Mouse (Mus musculus) liver, adult 2 months (tissue): ENCODE results near the gene Hopx. TPM values are rescaled to one million over a fixed set of nuclear protein-coding genes. Genes with fewer than 3 reads are reported as not detected.

Experiments
- DNase-seq: peaks from one replicate; pipeline ENCODE4 v3.0.0-alpha.2; 2011; ENCODE audit warnings: low read depth, low spot score; ENCODE audit errors: extremely low read depth
- H3K27ac ChIP-seq: fragments of 200-500 bp; replicated peaks from 2 replicates; pipeline ENCODE4 v1.5.1; 2012; ENCODE audit warnings: low read depth, mild to moderate bottlenecking, control low read depth, inconsistent platforms, low read length; ENCODE audit not compliant: insufficient read depth
- H3K27me3 ChIP-seq: fragments of 200-500 bp; 2 replicates; pipeline ENCODE4 v1.6.1; 2012; ENCODE audit warnings: mild to moderate bottlenecking, moderate library complexity, low read length, inconsistent platforms; ENCODE audit not compliant: control insufficient read depth, insufficient read depth
- H3K36me3 ChIP-seq: fragments of 200-500 bp; 2 replicates; pipeline ENCODE4 v1.6.1; 2012; ENCODE audit warnings: low read length, inconsistent platforms; ENCODE audit not compliant: control insufficient read depth, insufficient read depth
- H3K4me1 ChIP-seq: fragments of 200-500 bp; 2 replicates; pipeline ENCODE4 v1.6.1; 2011; ENCODE audit warnings: low read length; ENCODE audit not compliant: control insufficient read depth, insufficient read depth
- H3K4me3 ChIP-seq: fragments of 200-500 bp; 2 replicates; pipeline ENCODE4 v1.5.1; 2011; ENCODE audit warnings: low read depth, mild to moderate bottlenecking, control low read depth, low read length, moderate library complexity; ENCODE audit not compliant: insufficient read depth
- H3K79me2 ChIP-seq: fragments of 200-500 bp; 2 replicates; pipeline ENCODE4 v1.6.1; 2012; ENCODE audit warnings: inconsistent platforms, mild to moderate bottlenecking, low read length, moderate library complexity; ENCODE audit not compliant: control insufficient read depth, insufficient read depth
- H3K9ac ChIP-seq: fragments of 200-500 bp; 2 replicates; pipeline ENCODE4 v1.6.1; 2012; ENCODE audit warnings: low read depth, mild to moderate bottlenecking, control low read depth, inconsistent platforms, low read length
- CTCF ChIP-seq: fragments of 200-500 bp; IDR thresholded peaks from 2 replicates; pipeline ENCODE4 v1.5.1; 2011; ENCODE audit warnings: low read depth, low read length, control low read depth
- POLR2A ChIP-seq: fragments of 200-500 bp; IDR thresholded peaks from 2 replicates; pipeline ENCODE4 v1.6.1; 2011; ENCODE audit warnings: low read length, control low read depth; ENCODE audit not compliant: insufficient read depth; ENCODE audit errors: extremely low read depth
- WGBS: fragments of 180-500 bp; shearing (Covaris S2); methylation state at CpG from one replicate; pipeline ENCODE4 v1.1.7; 2018; 5-methylcytosine and 5-hydroxymethylcytosine counted together
- polyA plus RNA-seq: library from polyadenylated mRNA; depleted of rRNA; stranded (reverse); fragments of >200 nt; gene quantifications from 2 replicates; pipeline ENCODE4 v1.2.3, GENCODE M21; 2012
- total RNA-seq: library from RNA; depleted of rRNA; stranded (reverse); fragments of >200 nt; gene quantifications from 2 replicates; pipeline ENCODE4 v1.2.3, GENCODE M21; 2014

The Hopx gene
- total and polyA plus RNA-seq, 2 experiments = 77.2 to 84.9 TPM

GRCm38 (mm10) chr5:77154812-77155211, 39.9 kb upstream of the Hopx start:
- no peaks in the 10 kb centered on the region for H3K79me2 ChIP-seq
- no peak for TF ChIP-seq POLR2A
- no peak for TF ChIP-seq CTCF
- H3K4me3 ChIP-seq = no peak overlapping the region
- peak; percentile 67 for DNase-seq
- 0 out of 2 replicates have a peak, but pooled peaks cover 3% of the 10 kb centered on the region for H3K4me1 ChIP-seq
- H3K36me3 ChIP-seq = no peaks in the 10 kb centered on the region
- 26% methylated on average over 5 of the region's 5 CpGs for WGBS
- no peak overlapping the region for H3K27ac ChIP-seq
- no peak overlapping the region for H3K9ac ChIP-seq
- no peaks in the 10 kb centered on the region for H3K27me3 ChIP-seq

GRCm38 (mm10) chr5:77151738-77152137, 36.8 kb upstream of the Hopx start:
- no peak overlapping the region for H3K9ac ChIP-seq
- no peaks in the 10 kb centered on the region for H3K36me3 ChIP-seq
- no peaks in the 10 kb centered on the region for H3K79me2 ChIP-seq
- H3K27me3 ChIP-seq = no peaks in the 10 kb centered on the region
- no peak overlapping the region for H3K27ac ChIP-seq
- TF ChIP-seq CTCF (no peak), POLR2A (no peak)
- DNase-seq = no peak
- H3K4me3 ChIP-seq = no peak overlapping the region
- 90% methylated on average over 3 of the region's 3 CpGs for WGBS
- 0 out of 2 replicates have a peak, but pooled peaks cover 3% of the 10 kb centered on the region for H3K4me1 ChIP-seq

- H3K27me3 ChIP-seq = no peaks in the 10 kb centered on the region
- H3K4me3 ChIP-seq = no peak overlapping the region
- no peak overlapping the region for H3K9ac ChIP-seq
- TF ChIP-seq POLR2A = no peak
- TF ChIP-seq CTCF = no peak
- H3K36me3 ChIP-seq = no peaks in the 10 kb centered on the region
- H3K4me1 ChIP-seq = 0 out of 2 replicates have a peak, but pooled peaks cover 3% of the 10 kb centered on the region
- DNase-seq = no peak
- WGBS = 76% methylated on average over 7 of the region's 7 CpGs
- H3K27ac ChIP-seq = no peak overlapping the region
- no peaks in the 10 kb centered on the region for H3K79me2 ChIP-seq
Observed at GRCm38 (mm10) chr5:77151075-77151474, 36.2 kb upstream of the Hopx start.

GRCm38 (mm10) chr5:77148021-77148621, 33.2 kb upstream of the Hopx start:
- TF ChIP-seq POLR2A = no peak
- no peak for DNase-seq
- H3K4me3 ChIP-seq = no peak overlapping the region
- H3K9ac ChIP-seq = no peak overlapping the region
- H3K79me2 ChIP-seq = no peaks in the 10 kb centered on the region
- no peaks in the 10 kb centered on the region for H3K27me3 ChIP-seq
- 55% methylated on average over 6 of the region's 6 CpGs for WGBS
- H3K4me1 ChIP-seq = no peaks in the 10 kb centered on the region
- H3K36me3 ChIP-seq = no peaks in the 10 kb centered on the region
- no peak overlapping the region for H3K27ac ChIP-seq

- Histone ChIP-seq H3K4me1 (no peaks in the 10 kb centered on the region), H3K27me3 (no peaks in the 10 kb centered on the region), H3K36me3 (no peaks in the 10 kb centered on the region), H3K9ac (no peak overlapping the region), H3K79me2 (no peaks in the 10 kb centered on the region), H3K4me3 (no peak overlapping the region), H3K27ac (no peak overlapping the region)
- DNase-seq = no peak
- 84% methylated on average over 4 of the region's 4 CpGs for WGBS
- TF ChIP-seq CTCF = no peak
- no peak for TF ChIP-seq POLR2A
Observed at GRCm38 (mm10) chr5:77146459-77147170, 31.7 kb upstream of the Hopx start.

- H3K27ac ChIP-seq = no peak overlapping the region
- no peak for TF ChIP-seq POLR2A
- H3K9ac ChIP-seq = no peak overlapping the region
- no peak overlapping the region for H3K4me3 ChIP-seq
- no peak for DNase-seq
- no peaks in the 10 kb centered on the region for H3K36me3 ChIP-seq
- 79% methylated on average over 5 of the region's 5 CpGs for WGBS
- H3K79me2 ChIP-seq = no peaks in the 10 kb centered on the region
- no peaks in the 10 kb centered on the region for H3K27me3 ChIP-seq
- H3K4me1 ChIP-seq = no peaks in the 10 kb centered on the region
Observed at GRCm38 (mm10) chr5:77144647-77145046, 29.7 kb upstream of the Hopx start.
